ENCODE assay signal across 9 mouse cellular contexts in the genomic region with DNA sequence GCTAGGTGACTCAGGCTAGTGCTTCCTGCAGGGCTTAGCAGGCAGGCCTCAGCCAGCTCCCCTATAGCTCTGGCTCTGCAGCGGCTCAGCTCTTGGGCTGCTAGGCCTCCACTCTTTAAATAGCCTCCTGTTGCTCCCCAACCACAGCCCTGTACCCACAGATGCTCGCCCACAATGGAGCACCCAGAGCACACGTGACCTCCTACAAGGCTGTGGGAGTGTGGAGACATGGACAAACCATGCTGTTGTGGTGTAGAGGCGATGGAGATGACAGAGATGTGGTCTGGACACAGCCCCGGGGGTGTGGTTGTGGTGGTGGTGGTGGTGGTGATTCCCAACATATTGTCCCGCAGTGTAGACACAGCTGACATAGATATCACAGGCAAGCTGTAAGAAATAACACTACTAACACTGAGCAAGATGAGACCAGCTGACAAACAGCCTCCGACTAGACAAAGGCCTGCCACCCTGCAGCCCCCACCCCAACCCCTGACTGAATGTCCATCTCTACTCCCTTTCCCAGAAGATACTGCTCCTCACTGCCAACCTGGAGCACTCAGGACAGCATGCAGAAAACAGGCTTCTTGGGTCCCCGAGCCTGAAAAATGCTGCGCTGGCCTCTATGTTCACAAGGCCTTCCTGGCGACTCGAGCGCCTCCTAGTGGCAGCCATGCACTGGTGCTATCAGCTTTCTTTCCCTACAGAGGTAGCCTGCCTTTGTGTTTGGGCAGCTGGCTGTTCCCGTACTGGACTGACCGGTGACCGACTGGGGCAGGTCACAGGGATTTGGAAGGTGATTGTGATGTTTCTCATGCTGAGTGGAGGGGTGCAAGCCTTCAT. TPM values are rescaled to one million over a fixed set of nuclear protein-coding genes. Genes with fewer than 3 reads are reported as not detected.
DNase-seq lines count a peak whose midpoint lies in the region; ATAC-seq and TF ChIP-seq lines count a peak whose summit lies in the region.
"Had no signal": no experiment of that assay in that cellular context is flagged by ENCODE, and none has a peak within 500 bp of the region (broad histone marks: within the 10 kb centered on the region; RNA-seq: fewer than 3 reads in every experiment).

No protein-coding gene starts in this region.

- ATAC-seq in activated CD4-positive, CD25-positive, alpha-beta regulatory T cell, adult 4 months = peak; percentile 57
- peak; percentile 68; the same call in 1 of the 2 replicates for ATAC-seq in granulocyte monocyte progenitor cell, adult 5-6 weeks (replicated peaks; ENCODE audit: poor library complexity, severe bottlenecking)

- TF ChIP-seq CTCF in cortical plate, adult 2 months (IDR thresholded peaks at IDR 0.05; ENCODE audit: extremely low read depth, insufficient read depth, low read length) = peak; percentile 72

- peaks cover 2% of the 10 kb centered on the region for H3K4me1 ChIP-seq in cortical plate, adult 2 months (ENCODE audit: control insufficient read depth, insufficient read depth, low read length)
- H3K4me1 ChIP-seq: heart, embryonic 13.5 days had no signal

- DNase-seq in CD4-positive, CD25-positive, alpha-beta regulatory T cell, adult 2 months (ENCODE audit: low read depth, low spot score) = peak; percentile 85
- peak; percentile 45 to 80 for DNase-seq in kidney, postnatal 36 days
- peak; percentile 82 for DNase-seq in lung, postnatal 14 days
- DNase-seq in retina, postnatal 7 days (ENCODE audit: low read depth, low spot score) = peak; percentile 60
- DNase-seq in urinary bladder, adult 18-20 months (ENCODE audit: low spot score in 2 of 2) = peak; percentile 32 to 38

- H3K4me3 ChIP-seq in cortical plate, adult 2 months (ENCODE audit: insufficient read depth, low read length) = no peak overlapping the region
- H3K4me3 ChIP-seq: heart, embryonic 13.5 days had no signal

- TF ChIP-seq POLR2A in cortical plate, adult 2 months (IDR thresholded peaks at IDR 0.05; ENCODE audit: extremely low read depth, insufficient read depth, low read length) = no peak

- H3K27ac ChIP-seq in cortical plate, adult 2 months (ENCODE audit: insufficient read depth, low read length) = no peak overlapping the region
- H3K27ac ChIP-seq: heart, embryonic 13.5 days had no signal

RNA-seq across cellular contexts. Expression of a gene that starts 30.0 kb away (rescaled TPM):
- polyA plus RNA-seq in activated CD4-positive, CD25-positive, alpha-beta regulatory T cell, adult 4 months (2017; shearing (Covaris generic)) = 1 to 10 TPM in 1 of 2 experiments, under 1 TPM in 1; 0.99 to 1.3 TPM
- 7.5 and 7.9 TPM in 2 replicates for polyA plus RNA-seq in cortical plate, adult 2 months (2012; rRNA removed)
- 12.2 and 13.3 TPM in 2 replicates for total RNA-seq in granulocyte monocyte progenitor cell, adult 5-6 weeks (2014; fragmentation: Nextera tagmentation)
- total RNA-seq in granulocyte monocyte progenitor cell, adult 5-6 weeks (2017) = 3.3 and 6.1 TPM in 2 replicates

Comparison
In these comparisons a context has a peak if more than half of its experiments do, and no peak if none do; other contexts are left out.
1. DNase-seq: peak in every context shown above with its lines; median percentile 85 in CD4-positive, CD25-positive, alpha-beta regulatory T cell, adult 2 months; 82 in lung, postnatal 14 days; 62 in kidney, postnatal 36 days; 60 in retina, postnatal 7 days; 35 in urinary bladder, adult 18-20 months.